Mouse (Mus musculus) neutrophil, adult 83 days (primary cell): Measurements from ENCODE around the gene Pygo2. TPM values are rescaled to one million over a fixed set of nuclear protein-coding genes. Genes with fewer than 3 reads are reported as not detected.

Experiments
- total RNA-seq, 2 experiments: library from RNA; stranded (reverse); gene quantifications; one replicate each; pipeline ENCODE4 v1.2.4; 2023

Pygo2 gene
- 10 to 100 TPM; 36.1 to 46.3 TPM for total RNA-seq

DNA sequence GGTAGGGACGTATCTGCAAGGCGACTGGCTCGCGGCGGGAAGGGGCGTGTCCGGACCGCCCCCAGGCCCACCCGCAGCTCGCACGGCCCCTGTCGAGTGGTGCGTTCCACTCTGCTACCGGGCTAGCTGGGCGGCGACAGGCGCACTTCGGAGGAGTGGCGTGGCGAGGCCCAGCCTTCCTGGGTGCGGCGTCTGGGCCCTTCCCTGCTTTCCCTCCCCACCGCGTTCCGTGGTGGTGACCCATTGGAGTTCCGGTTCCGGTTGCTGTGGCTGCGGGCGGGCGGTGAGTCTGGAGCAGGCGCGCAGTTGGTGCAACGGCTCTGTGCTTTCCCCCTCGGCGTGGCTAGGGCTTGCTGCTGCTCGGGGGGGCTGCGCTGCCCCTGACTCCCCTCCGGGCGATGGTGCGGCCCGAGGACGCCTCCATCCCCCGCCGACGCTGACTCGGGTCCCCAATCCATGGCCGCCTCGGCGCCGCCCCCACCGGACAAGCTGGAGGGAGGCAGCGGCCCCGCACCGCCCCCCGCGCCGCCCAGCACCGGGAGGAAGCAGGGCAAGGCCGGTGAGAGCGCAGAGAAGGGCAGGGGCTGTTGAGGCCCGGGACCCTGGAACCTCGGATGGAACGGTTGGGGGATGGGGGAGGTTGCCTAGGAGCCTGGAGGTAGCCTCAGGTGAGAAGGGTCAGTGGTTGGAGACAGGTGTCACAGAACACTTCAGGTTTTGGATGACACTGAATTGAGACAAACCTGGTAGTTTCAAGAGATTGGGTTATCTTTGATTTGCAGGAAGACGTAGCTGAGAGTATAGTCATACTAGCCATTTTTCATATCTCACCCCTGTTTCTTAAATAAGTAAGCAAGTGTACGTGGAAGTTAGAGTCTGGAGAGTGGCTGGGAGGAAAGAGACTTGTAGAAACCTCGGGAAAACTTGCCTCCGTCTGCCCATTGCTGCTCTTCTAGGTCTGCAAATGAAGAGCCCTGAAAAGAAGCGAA lies at the start of gene Pygo2:
Gene Pygo2, plus strand, starts transcription at position 44 of the 989 bp plus-strand sequence.

DNA sequence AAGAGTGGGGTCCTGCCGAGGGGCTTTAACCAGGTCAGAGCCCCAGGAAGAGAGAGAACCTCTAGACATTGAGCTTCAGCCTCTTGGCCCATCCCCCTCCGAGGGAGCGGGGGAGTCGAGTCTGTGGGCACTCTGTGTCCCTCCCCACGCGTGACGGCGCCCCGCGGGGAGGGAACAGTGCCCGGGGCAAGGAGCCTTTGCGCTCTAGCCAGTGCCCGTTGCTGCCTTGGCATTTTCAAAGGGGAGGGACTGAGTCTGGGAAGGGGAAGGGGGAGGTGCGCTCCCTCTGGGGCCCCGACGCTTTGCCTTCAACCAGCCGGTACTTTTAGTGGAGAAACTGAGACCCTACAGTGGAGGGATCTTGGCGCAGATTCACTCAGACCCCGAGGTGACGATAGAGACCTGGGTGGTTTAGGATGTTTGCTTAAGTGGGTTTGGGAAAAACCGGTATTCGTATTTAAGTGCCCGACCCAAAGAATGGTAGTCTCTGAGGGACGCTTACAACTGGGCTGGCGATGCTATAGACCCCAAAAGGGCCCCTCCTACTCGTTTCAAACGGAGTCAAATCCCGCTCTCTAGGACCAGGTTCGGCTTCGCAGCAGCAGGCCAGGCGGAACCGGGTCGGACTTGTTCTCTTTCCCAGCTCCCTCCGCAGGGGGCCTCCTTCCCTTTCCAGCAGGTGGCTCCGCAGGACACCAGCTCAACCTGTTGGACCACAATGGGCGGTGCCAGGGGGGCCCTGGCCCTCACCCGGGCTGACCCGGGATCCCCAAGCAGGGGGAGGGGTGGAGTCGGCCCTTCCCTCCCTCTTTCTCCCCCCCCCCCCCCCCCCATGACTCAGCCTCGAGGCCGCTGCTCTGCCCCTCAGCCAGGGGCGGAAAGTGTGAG lies 35.8 kb upstream of the Pygo2 start, which contains the start of gene Zbtb7b:
Gene Zbtb7b, minus strand, starts transcription at position 771 of the 888 bp plus-strand sequence.

DNA sequence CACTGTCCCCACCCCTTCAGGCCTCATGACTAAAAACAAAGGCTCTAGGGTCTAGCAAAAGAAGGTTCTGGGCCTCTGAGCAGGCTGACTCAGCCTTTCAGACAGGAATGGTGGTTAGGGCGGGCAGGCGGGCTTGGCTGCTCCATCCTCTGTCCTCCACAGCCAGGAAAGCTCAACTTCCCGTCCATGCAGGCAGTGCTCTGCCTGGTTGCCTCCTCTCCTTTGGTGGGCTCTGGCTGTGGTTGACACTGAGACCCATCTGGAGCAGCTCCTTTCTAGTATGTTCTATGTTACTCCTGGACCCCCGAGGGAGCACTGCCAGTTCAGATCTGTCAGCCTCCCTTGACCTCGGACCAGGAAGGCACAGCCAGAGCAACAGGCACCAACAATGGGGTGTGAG lies 27.3 kb upstream of the Pygo2 start, which contains the start of gene Lenep:
Gene Lenep, minus strand, starts transcription at position 101 of the 400 bp plus-strand sequence.

DNA sequence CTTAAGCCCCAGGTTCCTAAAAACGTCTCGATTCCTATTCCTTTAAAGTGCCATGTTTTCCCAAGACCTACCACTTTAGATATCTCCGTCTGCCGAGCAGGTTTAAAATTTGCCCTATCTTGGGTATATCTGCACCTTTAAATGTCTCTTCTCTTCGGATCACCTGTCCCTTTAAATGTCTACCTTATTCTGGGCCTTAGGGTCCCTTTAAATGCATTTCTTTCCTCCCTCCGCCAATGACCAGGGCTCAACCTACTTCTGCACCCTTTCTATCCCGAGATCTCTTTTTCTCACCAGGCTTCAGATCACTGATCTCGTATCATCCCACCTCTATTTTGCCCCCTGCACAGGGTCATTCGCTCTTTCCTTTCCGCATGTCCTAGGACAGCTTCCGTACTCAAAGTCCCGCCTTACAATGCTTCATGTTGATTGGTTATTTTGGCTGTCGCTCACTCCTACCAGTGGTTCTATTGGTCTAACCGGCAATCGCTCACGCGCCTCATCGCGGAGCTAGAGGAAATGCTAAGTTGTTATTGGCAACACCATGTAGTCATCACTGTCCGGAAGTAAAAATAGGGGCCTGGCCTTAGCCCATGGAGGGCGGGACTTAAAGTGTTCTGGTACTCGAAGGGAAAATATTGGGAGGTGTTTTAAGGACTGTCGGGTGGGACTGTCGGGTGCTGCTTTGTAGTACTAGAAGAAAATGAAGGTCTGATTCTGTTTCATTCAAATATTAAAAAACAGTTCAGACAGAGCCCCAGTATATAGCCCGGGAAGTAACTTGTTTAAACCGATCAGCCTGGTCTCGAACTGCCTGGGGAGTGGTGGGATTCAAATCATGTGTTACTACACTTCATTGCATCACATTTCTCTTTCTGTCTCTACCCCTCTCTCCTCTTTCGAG lies 18.3 kb upstream of the Pygo2 start, which contains the start of gene Flad1:
Gene Flad1, minus strand, starts transcription at position 381 of the 904 bp plus-strand sequence.

DNA sequence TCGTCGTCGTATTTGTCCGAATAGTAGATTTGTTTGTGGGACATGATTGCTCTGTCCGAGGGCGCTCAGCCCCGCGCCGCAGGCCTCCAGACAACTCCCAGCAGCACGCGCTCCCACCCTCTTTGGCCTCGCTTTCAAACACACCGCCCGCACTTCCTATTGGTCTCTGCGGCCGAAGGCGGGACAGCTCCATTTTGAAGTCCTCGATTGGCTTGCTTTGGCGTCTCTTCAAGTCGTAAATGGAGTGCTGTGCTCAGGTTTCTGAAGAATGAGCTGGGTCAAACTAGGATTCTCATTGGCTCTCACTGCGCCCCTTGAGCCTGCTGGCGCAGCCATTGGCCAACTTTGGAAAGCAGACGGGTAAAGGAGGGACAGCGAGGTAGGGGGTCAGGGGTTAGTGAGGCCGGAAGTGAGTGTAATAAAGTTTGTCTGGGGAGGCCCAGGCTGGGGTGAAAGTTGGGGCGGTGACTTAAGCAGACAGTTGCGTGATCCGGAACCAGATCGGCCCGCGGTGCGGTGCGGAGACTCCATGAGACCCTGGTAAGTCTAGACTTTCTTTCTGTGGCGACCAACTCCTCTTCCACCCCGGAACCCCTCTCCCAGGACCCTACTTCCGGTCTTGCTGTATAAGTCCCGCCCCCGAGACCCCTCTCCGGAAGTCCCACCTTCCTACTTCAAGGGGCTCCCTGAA lies 11.7 kb upstream of the Pygo2 start, which contains the start of the genes Cks1b and Shc1:
Gene Cks1b, minus strand, starts transcription at position 214 of the 691 bp plus-strand sequence.
Gene Shc1, plus strand, starts transcription at position 274 of the 691 bp plus-strand sequence.

DNA sequence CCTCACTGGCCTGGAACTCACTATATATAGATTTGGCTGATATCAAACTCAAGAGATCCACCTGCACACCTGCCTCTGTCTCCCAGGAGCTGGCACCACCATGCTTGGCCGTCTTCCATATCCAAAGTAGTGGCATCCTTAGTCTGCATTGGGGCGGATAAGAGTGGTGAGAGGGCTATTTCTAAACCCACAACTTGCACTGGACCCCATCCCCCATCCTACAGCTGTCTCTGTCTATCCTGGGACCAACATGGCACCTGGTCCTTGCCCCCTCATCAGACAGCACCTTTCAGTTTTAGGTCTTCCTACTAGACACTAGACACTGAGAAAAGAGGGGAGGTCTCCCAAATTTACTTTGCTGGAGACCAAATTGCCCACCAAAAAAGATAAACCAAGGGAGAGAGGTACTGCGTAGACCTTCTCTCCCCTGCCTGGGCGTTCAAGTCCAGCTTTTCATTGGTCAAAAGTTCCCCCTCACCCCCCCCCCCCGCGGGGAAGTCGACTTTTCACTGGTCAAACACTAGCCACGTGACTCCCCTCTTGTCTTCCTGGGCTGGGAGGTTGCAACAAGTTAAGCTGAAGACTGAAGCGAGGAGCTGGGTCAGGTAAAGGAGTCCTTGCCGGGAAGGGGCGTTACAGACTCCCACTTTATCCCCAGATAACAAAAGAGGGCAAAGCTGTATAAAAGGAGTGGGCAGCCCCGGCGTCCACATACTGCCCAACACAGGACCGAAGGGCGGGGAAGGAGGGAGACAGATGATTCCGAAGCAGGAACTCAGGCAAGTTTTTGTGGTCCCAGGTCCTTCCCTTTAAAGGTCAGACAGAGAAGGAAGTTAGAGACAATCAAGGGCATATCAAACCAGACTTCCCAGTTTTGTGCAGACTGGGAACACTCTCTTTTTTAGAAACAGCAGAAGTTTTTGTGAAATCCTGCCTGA lies 6.4 kb downstream of the Pygo2 start, which contains the start of gene Pbxip1:
Gene Pbxip1, plus strand, starts transcription at position 531 of the 938 bp plus-strand sequence.

DNA sequence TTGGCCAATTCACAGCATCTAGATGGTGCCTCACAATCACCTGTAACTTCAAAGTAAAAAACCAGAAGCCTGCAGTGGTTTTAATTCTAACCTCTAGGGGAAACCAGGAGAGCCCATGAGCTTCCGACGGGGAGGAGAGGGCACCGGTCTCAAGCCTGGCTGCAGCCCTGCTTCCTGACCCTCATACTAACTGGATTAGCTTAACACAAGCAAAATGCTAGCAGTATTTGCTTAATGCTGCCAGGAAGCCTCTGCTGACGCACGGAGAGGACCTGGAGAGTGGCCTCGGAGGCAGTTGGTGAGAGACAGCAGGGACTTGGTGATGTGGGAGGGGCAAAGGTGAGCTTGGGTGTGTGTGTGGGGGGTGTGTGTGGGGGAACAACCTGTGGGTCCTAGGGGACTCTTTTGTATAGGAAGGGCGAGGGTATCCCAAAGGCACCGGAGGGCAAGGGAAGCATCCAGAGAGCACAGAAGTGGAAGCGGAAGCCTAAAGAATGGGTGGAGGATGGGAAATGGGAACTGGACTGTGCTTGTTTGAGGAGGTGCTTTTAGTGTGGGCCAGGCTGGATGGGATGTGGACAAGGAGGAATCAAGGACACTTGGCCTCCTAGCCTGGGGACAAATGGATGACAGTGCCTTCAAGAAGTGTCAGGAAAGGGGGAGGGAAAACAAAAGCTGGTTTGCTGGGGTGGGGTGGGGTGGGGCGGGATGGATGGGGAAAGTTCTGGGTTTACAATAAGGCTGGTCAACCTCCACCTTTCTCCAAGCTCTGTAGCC lies 24.6 kb downstream of the Pygo2 start, which contains the start of gene Pmvk:
Gene Pmvk, plus strand, starts transcription at position 141 of the 777 bp plus-strand sequence.

Other genes with a start within 250 kb of the Pygo2 start
- 1 to 10 TPM; 4.8 to 7.0 TPM for gene Fam189b, start 247.1 kb upstream of the Pygo2 start, total RNA-seq
- gene Gba, start 227.3 kb upstream of the Pygo2 start, total RNA-seq: 10 to 100 TPM; 59.9 to 64.3 TPM
- gene Thbs3, start 215.0 kb upstream of the Pygo2 start, total RNA-seq: 1 to 10 TPM in 1 of 2 experiments, under 1 TPM in 1; 0.68 to 1.4 TPM
- gene Mtx1, start 203.1 kb upstream of the Pygo2 start, total RNA-seq: 10 to 100 TPM; 44.5 to 57.2 TPM
- not detected for gene Muc1, start 201.2 kb upstream of the Pygo2 start, total RNA-seq
- 10 to 100 TPM; 68.3 to 70.2 TPM for gene Krtcap2, start 184.2 kb upstream of the Pygo2 start, total RNA-seq
- gene Trim46, start 183.9 kb upstream of the Pygo2 start, total RNA-seq: under 1 TPM; 0.44 to 0.61 TPM
- 10 to 100 TPM; 42.5 to 56.9 TPM for gene Dpm3, start 170.9 kb upstream of the Pygo2 start, total RNA-seq
- gene Slc50a1, start 159.6 kb upstream of the Pygo2 start, total RNA-seq: 10 to 100 TPM; 24.1 to 29.6 TPM
- not detected for gene Efna1, start 149.1 kb upstream of the Pygo2 start, total RNA-seq
- not detected for gene Efna3, start 107.2 kb upstream of the Pygo2 start, total RNA-seq
- not detected for gene Efna4, start 92.2 kb upstream of the Pygo2 start, total RNA-seq
- gene Adam15, start 80.2 kb upstream of the Pygo2 start, total RNA-seq: 100 to 1,000 TPM; 119 to 125 TPM
- under 1 TPM in 1 of 2 experiments, not detected in 1; 0.15 TPM for gene Dcst2, start 68.2 kb upstream of the Pygo2 start, total RNA-seq
- gene Dcst1, start 65.0 kb upstream of the Pygo2 start, total RNA-seq: not detected
- 100 to 1,000 TPM; 136 to 149 TPM for gene Zbtb7b, start 35.4 kb upstream of the Pygo2 start, total RNA-seq
- not detected for gene Lenep, start 27.4 kb upstream of the Pygo2 start, total RNA-seq
- gene Flad1, start 18.3 kb upstream of the Pygo2 start, total RNA-seq: 10 to 100 TPM; 13.8 to 17.9 TPM
- gene Cks1b, start 11.8 kb upstream of the Pygo2 start, total RNA-seq: 10 to 100 TPM; 45.4 to 57.0 TPM
- 100 to 1,000 TPM; 114 to 119 TPM for gene Shc1, start 11.8 kb upstream of the Pygo2 start, total RNA-seq
- gene Pbxip1, start 6.5 kb downstream of the Pygo2 start, total RNA-seq: 100 to 1,000 TPM; 136 to 147 TPM
- 1 to 10 TPM; 9.1 to 9.9 TPM for gene Pmvk, start 24.3 kb downstream of the Pygo2 start, total RNA-seq
- gene Kcnn3, start 90.0 kb downstream of the Pygo2 start, total RNA-seq: under 1 TPM; 0.13 to 0.26 TPM